Mouse (Mus musculus): ENCODE results near the gene Sh3rf1. TPM values are rescaled to one million over a fixed set of nuclear protein-coding genes. Genes with fewer than 3 reads are reported as not detected.
A peak's percentile ranks its signal among the peaks of the same experiment; 100 is the strongest.

Sh3rf1 gene
- polyA plus RNA-seq, 1 experiment from 2014 or later, result 18.1 TPM

GRCm38 (mm10) chr8:61282303-61283168, 58.9 kb downstream of the Sh3rf1 start:
- peak overlapping the region; percentile 13; the same call in 1 of the 2 replicates for H3K27ac ChIP-seq
- 38% methylated on average over 10 of the region's 10 CpGs for WGBS
- no peak overlapping the region for H3K4me3 ChIP-seq (replicated peaks; ENCODE audit: low read depth, low read length)
- no peak overlapping the region for H3K9ac ChIP-seq (ENCODE audit: low read depth, low read length)
- no peaks in the 10 kb centered on the region for H3K27me3 ChIP-seq (ENCODE audit: insufficient read depth, low read length)
- H3K9me3 ChIP-seq (replicated peaks; ENCODE audit: low read length), result no peaks in the 10 kb centered on the region
- TF ChIP-seq CTCF (IDR thresholded peaks at IDR 0.05; ENCODE audit: low read depth), result no peak
- peak overlapping the region; percentile 11; the same call in 1 of the 2 replicates for H3K4me2 ChIP-seq (ENCODE audit: low read length)
- peaks cover 43% of the 10 kb centered on the region for H3K4me1 ChIP-seq (replicated peaks; ENCODE audit: insufficient read depth, low read length)
- peak; percentile 50 for DNase-seq (ENCODE audit: low spot score)
- no peaks in the 10 kb centered on the region for H3K36me3 ChIP-seq (ENCODE audit: insufficient read depth, low read length)
- no peak; the same call in 1 of the 2 replicates for ATAC-seq (replicated peaks; ENCODE audit: low FRiP score, low read depth)

- peak; percentile 74 for ATAC-seq (replicated peaks; ENCODE audit: low FRiP score, low read depth)
- WGBS, result 5% methylated on average over 12 of the region's 12 CpGs
- no peaks in the 10 kb centered on the region for H3K9me3 ChIP-seq (replicated peaks; ENCODE audit: low read length)
- peak overlapping the region; percentile 11 for H3K4me2 ChIP-seq (ENCODE audit: low read length)
- H3K9ac ChIP-seq (ENCODE audit: low read depth, low read length), result no peak overlapping the region
- no peak for TF ChIP-seq CTCF (IDR thresholded peaks at IDR 0.05; ENCODE audit: low read depth)
- H3K4me1 ChIP-seq (replicated peaks; ENCODE audit: insufficient read depth, low read length), result peaks cover 46% of the 10 kb centered on the region
- H3K36me3 ChIP-seq (ENCODE audit: insufficient read depth, low read length), result no peaks in the 10 kb centered on the region
- no peak overlapping the region for H3K4me3 ChIP-seq (replicated peaks; ENCODE audit: low read depth, low read length)
- H3K27ac ChIP-seq, result peak overlapping the region; percentile 78
- no peaks in the 10 kb centered on the region for H3K27me3 ChIP-seq (ENCODE audit: insufficient read depth, low read length)
- peak; percentile 76 for DNase-seq (ENCODE audit: low spot score)
Measured at GRCm38 (mm10) chr8:61283169-61284081, 59.8 kb downstream of the Sh3rf1 start.

- DNase-seq (ENCODE audit: low spot score) (no peak), ATAC-seq (replicated peaks; ENCODE audit: low FRiP score, low read depth) (no peak)
- Histone ChIP-seq H3K4me2 (ENCODE audit: low read length) (0 out of 2 replicates have a peak overlapping the region, but pooled peaks have one; percentile 25), H3K27me3 (ENCODE audit: insufficient read depth, low read length) (no peaks in the 10 kb centered on the region), H3K36me3 (ENCODE audit: insufficient read depth, low read length) (no peaks in the 10 kb centered on the region), H3K4me3 (replicated peaks; ENCODE audit: low read depth, low read length) (no peak overlapping the region), H3K27ac (no peak overlapping the region), H3K9me3 (replicated peaks; ENCODE audit: low read length) (no peaks in the 10 kb centered on the region), H3K9ac (ENCODE audit: low read depth, low read length) (no peak overlapping the region), H3K4me1 (replicated peaks; ENCODE audit: insufficient read depth, low read length) (peaks cover 59% of the 10 kb centered on the region)
- no peak for TF ChIP-seq CTCF (IDR thresholded peaks at IDR 0.05; ENCODE audit: low read depth)
- 23% methylated on average over 7 of the region's 7 CpGs for WGBS
Measured at GRCm38 (mm10) chr8:61285896-61286295, 62.2 kb downstream of the Sh3rf1 start.

GRCm38 (mm10) chr8:61286394-61286793, 62.7 kb downstream of the Sh3rf1 start:
- WGBS, result 33% methylated on average over 7 of the region's 7 CpGs
- Histone ChIP-seq H3K27ac (no peak overlapping the region; the same call in 1 of the 2 replicates), H3K4me2 (ENCODE audit: low read length) (peak overlapping the region; percentile 25), H3K27me3 (ENCODE audit: insufficient read depth, low read length) (no peaks in the 10 kb centered on the region), H3K9me3 (replicated peaks; ENCODE audit: low read length) (no peaks in the 10 kb centered on the region), H3K4me1 (replicated peaks; ENCODE audit: insufficient read depth, low read length) (peaks cover 59% of the 10 kb centered on the region), H3K4me3 (replicated peaks; ENCODE audit: low read depth, low read length) (no peak overlapping the region), H3K9ac (ENCODE audit: low read depth, low read length) (no peak overlapping the region), H3K36me3 (ENCODE audit: insufficient read depth, low read length) (no peaks in the 10 kb centered on the region)
- TF ChIP-seq CTCF (IDR thresholded peaks at IDR 0.05; ENCODE audit: low read depth), result no peak
- ATAC-seq (replicated peaks; ENCODE audit: low FRiP score, low read depth), result no peak
- DNase-seq (ENCODE audit: low spot score), result no peak

GRCm38 (mm10) chr8:61286795-61287385, 63.2 kb downstream of the Sh3rf1 start:
- WGBS, result 37% methylated on average over 14 of the region's 14 CpGs
- Histone ChIP-seq H3K4me3 (replicated peaks; ENCODE audit: low read depth, low read length) (no peak overlapping the region), H3K27me3 (ENCODE audit: insufficient read depth, low read length) (no peaks in the 10 kb centered on the region), H3K36me3 (ENCODE audit: insufficient read depth, low read length) (no peaks in the 10 kb centered on the region), H3K9ac (ENCODE audit: low read depth, low read length) (no peak overlapping the region), H3K9me3 (replicated peaks; ENCODE audit: low read length) (no peaks in the 10 kb centered on the region), H3K27ac (peak overlapping the region; percentile 19; the same call in 1 of the 2 replicates), H3K4me2 (ENCODE audit: low read length) (peak overlapping the region; percentile 25), H3K4me1 (replicated peaks; ENCODE audit: insufficient read depth, low read length) (peaks cover 59% of the 10 kb centered on the region)
- 0 out of 2 replicates have a peak, but pooled peaks have one; percentile 27 for ATAC-seq (replicated peaks; ENCODE audit: low FRiP score, low read depth)
- no peak for TF ChIP-seq CTCF (IDR thresholded peaks at IDR 0.05; ENCODE audit: low read depth)
- peak; percentile 57 for DNase-seq (ENCODE audit: low spot score)
